Mouse (Mus musculus) megakaryocyte-erythroid progenitor cell, adult 5-6 weeks (primary cell): Measurements from ENCODE around the gene Bod1. TPM values are rescaled to one million over a fixed set of nuclear protein-coding genes. Genes with fewer than 3 reads are reported as not detected.

Source experiments
- ATAC-seq: replicated peaks from 2 replicates; pipeline ENCODE4 v1.8.0; 2016; ENCODE audit warnings: mild to moderate bottlenecking, inconsistent platforms; ENCODE audit not compliant: severe bottlenecking, poor library complexity, low FRiP score, low TSS enrichment
- total RNA-seq, 2 experiments: library from RNA; stranded (forward) in 1 of 2; stranded (reverse) in 1 of 2; fragments of 200-1000, 215-1000 nt in 1 of 2; fragments of >200 nt in 1 of 2; fragmentation: Nextera tagmentation in 1 of 2; gene quantifications; 2 replicates each; pipeline ENCODE4 v1.2.3; 2014 to 2017

Gene Bod1
- total RNA-seq, 2 experiments from 2014 or later: 8.6 to 12.2 TPM

DNA sequence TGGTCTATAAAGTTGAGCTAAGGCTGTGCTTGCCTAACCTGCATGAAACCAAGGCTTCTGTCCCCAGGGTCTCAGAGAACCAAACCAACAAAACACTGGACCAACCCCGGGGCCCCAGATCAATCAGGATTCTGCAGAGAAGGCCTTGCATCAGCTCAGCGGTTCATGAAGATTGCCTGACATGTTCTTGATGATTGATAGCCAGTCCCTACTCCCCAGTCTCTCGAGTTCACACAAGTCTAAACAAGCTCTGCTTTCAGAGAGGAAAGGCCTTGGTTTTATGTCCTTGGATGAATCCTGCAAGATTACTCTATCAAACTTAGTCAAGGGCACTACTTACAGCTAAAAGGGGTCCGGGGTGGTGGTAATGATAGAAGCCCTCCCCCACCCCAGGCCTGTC is 55.0 kb downstream of the Bod1 start:
- no peak for ATAC-seq

Other genes with a start within 250 kb of the Bod1 start
- 9.9 and 10.2 TPM in 2 replicates for gene Cpeb4, start 200.3 kb upstream of the Bod1 start, total RNA-seq (2014; fragmentation: Nextera tagmentation)
- 8.7 and 13.2 TPM in 2 replicates for gene Cpeb4, start 200.3 kb upstream of the Bod1 start, total RNA-seq (2017)